Comparison of ENCODE assay signal across 8 mouse cellular contexts in genomic region chr12:85600637-85601036, GRCm38 (mm10). TPM values are rescaled to one million over a fixed set of nuclear protein-coding genes. Genes with fewer than 3 reads are reported as not detected.
DNase-seq lines count a peak whose midpoint lies in the region; ATAC-seq and TF ChIP-seq lines count a peak whose summit lies in the region.

No protein-coding gene starts in this region.

- H3K9ac ChIP-seq in heart, embryonic 13.5 days, result peak overlapping the region; percentile 96
- peak overlapping the region; percentile 75 for H3K9ac ChIP-seq in hindbrain, embryonic 15.5 days
- peak overlapping the region; percentile 92 for H3K9ac ChIP-seq in midbrain, embryonic 13.5 days (replicated peaks)

- no peak overlapping the region for H3K27ac ChIP-seq in heart, embryonic 13.5 days (replicated peaks)
- H3K27ac ChIP-seq in cortical plate, adult 2 months (ENCODE audit: insufficient read depth, low read length), result peak overlapping the region; percentile 89
- 0 out of 2 replicates have a peak overlapping the region, but pooled peaks have one; percentile 20 for H3K27ac ChIP-seq in hindbrain, embryonic 15.5 days (replicated peaks)
- no peak overlapping the region for H3K27ac ChIP-seq in midbrain, embryonic 13.5 days
- H3K27ac ChIP-seq in thymus, adult 2 months (ENCODE audit: control insufficient read depth, insufficient read depth, low read length), result no peak overlapping the region

- peak overlapping the region; percentile 91 for H3K4me3 ChIP-seq in heart, embryonic 13.5 days
- peak overlapping the region; percentile 97 for H3K4me3 ChIP-seq in cortical plate, adult 2 months (ENCODE audit: insufficient read depth, low read length)
- peak overlapping the region; percentile 63 for H3K4me3 ChIP-seq in hindbrain, embryonic 15.5 days
- H3K4me3 ChIP-seq in midbrain, embryonic 13.5 days (replicated peaks), result peak overlapping the region; percentile 76
- H3K4me3 ChIP-seq in thymus, adult 2 months (ENCODE audit: control insufficient read depth, insufficient read depth, low read length), result no peak overlapping the region

- H3K36me3 ChIP-seq in heart, embryonic 13.5 days, result no peaks in the 10 kb centered on the region
- H3K36me3 ChIP-seq in hindbrain, embryonic 15.5 days, result no peaks in the 10 kb centered on the region
- H3K36me3 ChIP-seq in midbrain, embryonic 13.5 days, result no peaks in the 10 kb centered on the region
- no peaks in the 10 kb centered on the region for H3K36me3 ChIP-seq in thymus, adult 2 months (ENCODE audit: control insufficient read depth, insufficient read depth, low read length)

- intact Hi-C loops in gastrocnemius, postnatal 14 days (cut with DNase I; ENCODE audit: low total_unique reads), result loop anchor here (5.0 kb wide), 1 partner anchor 42 kb away; no protein-coding TSS in a partner anchor

- no peak for TF ChIP-seq POLR2A in cortical plate, adult 2 months (IDR thresholded peaks at IDR 0.05; ENCODE audit: extremely low read depth, insufficient read depth, low read length)
- no peak for TF ChIP-seq POLR2A in thymus, adult 2 months (IDR thresholded peaks at IDR 0.05; ENCODE audit: control insufficient read depth, extremely low read depth, insufficient read depth, low read length, poor library complexity)

- TF ChIP-seq CTCF in cortical plate, adult 2 months (IDR thresholded peaks at IDR 0.05; ENCODE audit: extremely low read depth, insufficient read depth, low read length), result no peak
- no peak for TF ChIP-seq CTCF in thymus, adult 2 months (IDR thresholded peaks at IDR 0.05; ENCODE audit: borderline replicate concordance, control insufficient read depth, extremely low read depth, insufficient read depth, low read length, poor library complexity)

- 28% methylated on average over 7 of the region's 7 CpGs for WGBS in heart, embryonic 13.5 days
- 43% methylated on average over 7 of the region's 7 CpGs for WGBS in hindbrain, embryonic 15.5 days
- WGBS in midbrain, embryonic 13.5 days, result 49% methylated on average over 7 of the region's 7 CpGs
- 84% methylated on average over 7 of the region's 7 CpGs for WGBS in thymus, adult 2 months

- H3K27me3 ChIP-seq in heart, embryonic 13.5 days (replicated peaks), result peaks cover 6% of the 10 kb centered on the region; the same call in 1 of the 2 replicates
- no peaks in the 10 kb centered on the region for H3K27me3 ChIP-seq in hindbrain, embryonic 15.5 days
- H3K27me3 ChIP-seq in midbrain, embryonic 13.5 days, result peaks cover 6% of the 10 kb centered on the region
- no peaks in the 10 kb centered on the region for H3K27me3 ChIP-seq in thymus, adult 2 months (ENCODE audit: control insufficient read depth, insufficient read depth, low read length)

- ATAC-seq in heart, embryonic 13.5 days (ENCODE audit: extremely low read depth, insufficient number of reproducible peaks, low FRiP score, low TSS enrichment), result no peak
- ATAC-seq in hindbrain, embryonic 15.5 days (ENCODE audit: low FRiP score, low read depth), result no peak
- no peak for ATAC-seq in midbrain, embryonic 13.5 days

- peak overlapping the region; percentile 87 for H3K4me2 ChIP-seq in heart, embryonic 13.5 days
- H3K4me2 ChIP-seq in hindbrain, embryonic 15.5 days, result peak overlapping the region; percentile 70
- peak overlapping the region; percentile 76 for H3K4me2 ChIP-seq in midbrain, embryonic 13.5 days (replicated peaks)

- H3K4me1 ChIP-seq in heart, embryonic 13.5 days, result peaks cover 65% of the 10 kb centered on the region
- H3K4me1 ChIP-seq in cortical plate, adult 2 months (ENCODE audit: control insufficient read depth, insufficient read depth, low read length), result peaks cover 25% of the 10 kb centered on the region
- peaks cover 65% of the 10 kb centered on the region for H3K4me1 ChIP-seq in hindbrain, embryonic 15.5 days (replicated peaks)
- H3K4me1 ChIP-seq in midbrain, embryonic 13.5 days (replicated peaks), result peaks cover 29% of the 10 kb centered on the region
- H3K4me1 ChIP-seq in thymus, adult 2 months (replicated peaks; ENCODE audit: control insufficient read depth, insufficient read depth, low read length), result peaks cover 25% of the 10 kb centered on the region

- DNase-seq in heart, adult 18-20 months, result no peak
- no peak for DNase-seq in thymus, adult 2 months
- no peak for DNase-seq in gastrocnemius, postnatal 14 days
- DNase-seq in right cerebral cortex, postnatal 36 days (ENCODE audit: low spot score in 2 of 2), result no peak

- H3K9me3 ChIP-seq in heart, embryonic 13.5 days, result no peaks in the 10 kb centered on the region
- H3K9me3 ChIP-seq in hindbrain, embryonic 15.5 days, result no peaks in the 10 kb centered on the region
- H3K9me3 ChIP-seq in midbrain, embryonic 13.5 days, result no peaks in the 10 kb centered on the region

RNA-seq across cellular contexts. Expression of gene Jdp2, which starts 1.8 kb away (rescaled TPM):
- polyA plus RNA-seq in heart, embryonic 13.5 days (2015; fragmentation: Nextera tagmentation; extraction: Ambion mirVana), result 0.20 and 0.47 TPM in 2 replicates
- total RNA-seq in heart, adult 18-20 months (2021), result 10 to 100 TPM; 14.8 to 16.5 TPM
- 55.9 and 56.0 TPM in 2 replicates for polyA plus RNA-seq in cortical plate, adult 2 months (2012; rRNA removed)
- 0.54 and 0.64 TPM in 2 replicates for polyA plus RNA-seq in hindbrain, embryonic 15.5 days (2015; fragmentation: Nextera tagmentation; extraction: Ambion mirVana)
- 0.24 and 0.34 TPM in 2 replicates for polyA plus RNA-seq in midbrain, embryonic 13.5 days (2015; fragmentation: Nextera tagmentation; extraction: Ambion mirVana)
- 3.1 and 3.5 TPM in 2 replicates for polyA plus RNA-seq in thymus, adult 2 months (2012; rRNA removed)
- 10 to 100 TPM in 1 of 2 experiments, 1 to 10 TPM in 1; 9.4 to 11.6 TPM for total RNA-seq in gastrocnemius, postnatal 14 days (2021)

Comparison
In these comparisons a context has a peak if more than half of its experiments do, and no peak if none do; other contexts are left out.
1. H3K27ac ChIP-seq: peak in cortical plate, adult 2 months (single experiment) and hindbrain, embryonic 15.5 days (single experiment); none in heart, embryonic 13.5 days (single experiment), midbrain, embryonic 13.5 days (single experiment) and thymus, adult 2 months (single experiment).
2. RNA of gene Jdp2, which starts 1.8 kb away (polyA plus RNA-seq): 55.9 to 56.0 TPM in cortical plate, adult 2 months; 3.1 to 3.5 TPM in thymus, adult 2 months, 0.54 to 0.64 TPM in hindbrain, embryonic 15.5 days, 0.20 to 0.47 TPM in heart, embryonic 13.5 days and 0.24 to 0.34 TPM in midbrain, embryonic 13.5 days; every median in the first group is over 10 times any median in the second.
3. Peak in every context shown above with its lines, with median percentiles within 50 percentile points of each other: H3K4me2 ChIP-seq and H3K9ac ChIP-seq.